Mouse (Mus musculus): ENCODE data around the gene B3gnt4.

- TF ChIP-seq CTCF (IDR thresholded peaks at IDR 0.05) (no peak), EP300 (IDR thresholded peaks at IDR 0.05) (no peak)
Measured at GRCm38 (mm10) chr5:123514871-123515270, 4.6 kb downstream of the B3gnt4 start.

All from lung, postnatal 0 days (tissue).